Mouse (Mus musculus): ENCODE results near the gene Ptpdc1. TPM values are rescaled to one million over a fixed set of nuclear protein-coding genes. Genes with fewer than 3 reads are reported as not detected.

Ptpdc1 gene
- polyA plus RNA-seq, 1 experiment from 2014 or later: 17.2 TPM

- H3K27me3 ChIP-seq (ENCODE audit: control insufficient read depth, insufficient read depth, low read length): no peaks in the 10 kb centered on the region
- no peak overlapping the region for H3K4me3 ChIP-seq (ENCODE audit: low read depth, low read length)
- H3K9ac ChIP-seq (ENCODE audit: low read length): no peak overlapping the region
- H3K4me1 ChIP-seq (ENCODE audit: control insufficient read depth, insufficient read depth, low read length): no peaks in the 10 kb centered on the region
- H3K4me2 ChIP-seq: no peak overlapping the region
- ATAC-seq (ENCODE audit: low FRiP score): no peak
- no peak for DNase-seq (ENCODE audit: low spot score, missing footprints)
- H3K9me3 ChIP-seq (ENCODE audit: control insufficient read depth, low read length): no peaks in the 10 kb centered on the region
- WGBS: 85% methylated on average over 21 of the region's 21 CpGs
- no peak overlapping the region for H3K27ac ChIP-seq (ENCODE audit: low read depth, low read length)
- no peaks in the 10 kb centered on the region for H3K36me3 ChIP-seq (ENCODE audit: control insufficient read depth, insufficient read depth, low read length)
Measured at GRCm38 (mm10) chr13:48552181-48553090, 73.0 kb downstream of the Ptpdc1 start.

- Histone ChIP-seq H3K9me3 (ENCODE audit: control insufficient read depth, low read length) (no peaks in the 10 kb centered on the region), H3K4me3 (ENCODE audit: low read depth, low read length) (no peak overlapping the region), H3K27me3 (ENCODE audit: control insufficient read depth, insufficient read depth, low read length) (no peaks in the 10 kb centered on the region), H3K4me1 (ENCODE audit: control insufficient read depth, insufficient read depth, low read length) (0 out of 2 replicates have a peak, but pooled peaks cover 2% of the 10 kb centered on the region), H3K36me3 (ENCODE audit: control insufficient read depth, insufficient read depth, low read length) (no peaks in the 10 kb centered on the region), H3K4me2 (no peak overlapping the region), H3K9ac (ENCODE audit: low read length) (no peak overlapping the region), H3K27ac (ENCODE audit: low read depth, low read length) (no peak overlapping the region)
- ATAC-seq (ENCODE audit: low FRiP score) (no peak), DNase-seq (ENCODE audit: low spot score, missing footprints) (no peak)
- 91% methylated on average over 5 of the region's 5 CpGs for WGBS
Measured at GRCm38 (mm10) chr13:48548296-48548695, 77.2 kb downstream of the Ptpdc1 start.

- Histone ChIP-seq H3K36me3 (ENCODE audit: control insufficient read depth, insufficient read depth, low read length) (no peaks in the 10 kb centered on the region), H3K4me2 (no peak overlapping the region), H3K9me3 (ENCODE audit: control insufficient read depth, low read length) (no peaks in the 10 kb centered on the region), H3K27ac (ENCODE audit: low read depth, low read length) (no peak overlapping the region), H3K9ac (ENCODE audit: low read length) (no peak overlapping the region), H3K27me3 (ENCODE audit: control insufficient read depth, insufficient read depth, low read length) (no peaks in the 10 kb centered on the region), H3K4me1 (ENCODE audit: control insufficient read depth, insufficient read depth, low read length) (0 out of 2 replicates have a peak, but pooled peaks cover 2% of the 10 kb centered on the region), H3K4me3 (ENCODE audit: low read depth, low read length) (no peak overlapping the region)
- WGBS: 92% methylated on average over 6 of the region's 6 CpGs
- DNase-seq (ENCODE audit: low spot score, missing footprints): no peak
- ATAC-seq (ENCODE audit: low FRiP score): no peak
Measured at GRCm38 (mm10) chr13:48547623-48548022, 77.8 kb downstream of the Ptpdc1 start.

DNA sequence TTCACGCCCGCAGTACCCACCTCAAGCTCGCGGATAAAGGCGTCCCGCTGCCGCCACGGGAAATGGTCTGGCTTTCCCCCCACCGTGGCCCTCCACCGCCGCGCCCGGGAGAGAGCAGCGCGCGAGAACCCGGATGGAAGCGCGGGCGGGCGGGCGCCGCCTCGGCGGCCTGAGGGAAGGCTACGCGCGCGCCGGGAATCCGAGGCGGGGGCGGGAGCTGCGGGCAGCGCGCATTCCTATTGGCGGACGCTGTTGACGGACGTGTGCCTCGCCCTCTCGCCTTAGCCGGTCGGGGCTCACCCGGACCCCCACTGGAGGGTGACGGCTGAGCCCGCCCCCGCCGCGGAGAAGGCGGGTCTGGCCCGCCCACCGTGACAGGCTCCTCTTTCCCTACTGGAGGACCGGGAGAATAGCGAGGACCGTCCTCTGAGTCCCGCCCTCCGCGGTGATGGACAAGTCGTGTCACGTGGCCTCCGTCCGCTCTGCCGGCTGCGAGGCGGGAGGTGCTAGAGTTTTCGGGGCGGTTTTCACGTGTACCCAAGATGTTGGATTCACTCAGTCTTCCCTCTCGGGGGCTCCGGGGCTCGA is 79.0 kb downstream of the Ptpdc1 start:
- H3K4me2 ChIP-seq: peak overlapping the region; percentile 43
- H3K4me1 ChIP-seq (ENCODE audit: control insufficient read depth, insufficient read depth, low read length): 0 out of 2 replicates have a peak, but pooled peaks cover 2% of the 10 kb centered on the region
- H3K4me3 ChIP-seq (ENCODE audit: low read depth, low read length): peak overlapping the region; percentile 94
- peak overlapping the region; percentile 99 for H3K9ac ChIP-seq (ENCODE audit: low read length)
- under 1% methylated on average over 68 of the region's 72 CpGs for WGBS
- H3K27me3 ChIP-seq (ENCODE audit: control insufficient read depth, insufficient read depth, low read length): no peaks in the 10 kb centered on the region
- ATAC-seq (ENCODE audit: low FRiP score) (peak; percentile 98), DNase-seq (ENCODE audit: low spot score, missing footprints) (peak; percentile 100)
- no peaks in the 10 kb centered on the region for H3K36me3 ChIP-seq (ENCODE audit: control insufficient read depth, insufficient read depth, low read length)
- no peaks in the 10 kb centered on the region for H3K9me3 ChIP-seq (ENCODE audit: control insufficient read depth, low read length)
- H3K27ac ChIP-seq (ENCODE audit: low read depth, low read length): peak overlapping the region; percentile 99

- Histone ChIP-seq H3K9me3 (ENCODE audit: control insufficient read depth, low read length) (no peaks in the 10 kb centered on the region), H3K4me1 (ENCODE audit: control insufficient read depth, insufficient read depth, low read length) (0 out of 2 replicates have a peak, but pooled peaks cover 4% of the 10 kb centered on the region), H3K36me3 (ENCODE audit: control insufficient read depth, insufficient read depth, low read length) (no peaks in the 10 kb centered on the region), H3K4me3 (ENCODE audit: low read depth, low read length) (peak overlapping the region; percentile 94), H3K27ac (ENCODE audit: low read depth, low read length) (peak overlapping the region; percentile 99), H3K4me2 (peak overlapping the region; percentile 64), H3K9ac (ENCODE audit: low read length) (peak overlapping the region; percentile 99), H3K27me3 (ENCODE audit: control insufficient read depth, insufficient read depth, low read length) (no peaks in the 10 kb centered on the region)
- DNase-seq (ENCODE audit: low spot score, missing footprints) (peak; percentile 100), ATAC-seq (ENCODE audit: low FRiP score) (peak; percentile 86)
- WGBS: under 1% methylated on average over 53 of the region's 72 CpGs
Measured at GRCm38 (mm10) chr13:48545476-48546281, 79.8 kb downstream of the Ptpdc1 start.

DNA sequence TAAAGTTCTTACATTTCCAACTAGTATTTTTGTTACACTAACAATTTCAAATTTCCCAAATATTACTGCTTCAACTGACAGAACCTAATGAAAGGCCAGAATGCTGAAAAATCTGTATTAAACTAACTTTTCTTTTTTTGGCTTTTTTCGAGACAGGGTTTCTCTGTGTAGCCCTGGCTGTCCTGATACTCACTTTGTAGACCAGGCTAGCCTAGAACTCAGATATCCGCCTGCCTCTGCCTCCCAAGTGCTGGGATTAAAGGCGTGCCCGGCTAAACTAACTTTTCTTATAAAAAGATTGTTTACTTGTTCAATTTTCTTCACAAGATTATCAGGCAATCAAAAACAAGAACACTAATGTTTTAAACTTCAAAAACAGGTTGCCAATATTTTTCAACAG is 80.6 kb downstream of the Ptpdc1 start:
- H3K36me3 ChIP-seq (ENCODE audit: control insufficient read depth, insufficient read depth, low read length): no peaks in the 10 kb centered on the region
- ATAC-seq (ENCODE audit: low FRiP score) (no peak), DNase-seq (ENCODE audit: low spot score, missing footprints) (no peak)
- H3K9me3 ChIP-seq (ENCODE audit: control insufficient read depth, low read length): no peaks in the 10 kb centered on the region
- WGBS: 50% methylated on average over 4 of the region's 4 CpGs
- H3K27ac ChIP-seq (ENCODE audit: low read depth, low read length): no peak overlapping the region
- H3K4me3 ChIP-seq (ENCODE audit: low read depth, low read length): peak overlapping the region; percentile 94
- H3K27me3 ChIP-seq (ENCODE audit: control insufficient read depth, insufficient read depth, low read length): no peaks in the 10 kb centered on the region
- 0 out of 2 replicates have a peak, but pooled peaks cover 4% of the 10 kb centered on the region for H3K4me1 ChIP-seq (ENCODE audit: control insufficient read depth, insufficient read depth, low read length)
- H3K4me2 ChIP-seq: peak overlapping the region; percentile 64
- H3K9ac ChIP-seq (ENCODE audit: low read length): peak overlapping the region; percentile 82

DNA sequence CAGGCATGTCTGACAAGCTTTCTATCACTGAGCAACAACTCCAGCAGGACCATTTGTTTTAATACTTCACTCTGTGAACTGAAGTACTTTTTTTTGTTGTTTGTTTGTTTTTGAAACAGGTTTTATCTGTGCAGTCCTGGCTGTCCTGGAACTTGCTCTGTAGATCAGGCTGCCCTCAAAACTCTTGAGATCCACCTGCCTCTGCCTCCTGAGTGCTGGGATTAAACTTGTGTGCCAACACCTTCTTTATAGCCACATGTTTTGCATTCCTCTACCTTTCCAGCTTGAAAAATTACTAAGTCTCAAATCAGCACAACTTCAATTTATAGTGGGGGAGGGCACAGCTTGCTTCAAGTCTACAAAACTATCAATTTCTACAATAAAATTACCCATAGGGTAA is 81.1 kb downstream of the Ptpdc1 start:
- Histone ChIP-seq H3K9me3 (ENCODE audit: control insufficient read depth, low read length) (no peaks in the 10 kb centered on the region), H3K4me2 (peak overlapping the region; percentile 64; the same call in 1 of the 2 replicates), H3K4me3 (ENCODE audit: low read depth, low read length) (no peak overlapping the region), H3K9ac (ENCODE audit: low read length) (no peak overlapping the region), H3K36me3 (ENCODE audit: control insufficient read depth, insufficient read depth, low read length) (no peaks in the 10 kb centered on the region), H3K27ac (ENCODE audit: low read depth, low read length) (no peak overlapping the region), H3K4me1 (ENCODE audit: control insufficient read depth, insufficient read depth, low read length) (0 out of 2 replicates have a peak, but pooled peaks cover 4% of the 10 kb centered on the region), H3K27me3 (ENCODE audit: control insufficient read depth, insufficient read depth, low read length) (no peaks in the 10 kb centered on the region)
- no peak for ATAC-seq (ENCODE audit: low FRiP score)
- DNase-seq (ENCODE audit: low spot score, missing footprints): no peak

GRCm38 (mm10) chr13:48540488-48540887 is 85.0 kb downstream of the Ptpdc1 start:
- no peaks in the 10 kb centered on the region for H3K9me3 ChIP-seq (ENCODE audit: control insufficient read depth, low read length)
- H3K27ac ChIP-seq (ENCODE audit: low read depth, low read length): no peak overlapping the region
- no peak overlapping the region for H3K4me3 ChIP-seq (ENCODE audit: low read depth, low read length)
- no peak overlapping the region for H3K9ac ChIP-seq (ENCODE audit: low read length)
- ATAC-seq (ENCODE audit: low FRiP score) (no peak), DNase-seq (ENCODE audit: low spot score, missing footprints) (no peak)
- WGBS: 85% methylated on average over 1 of the region's 1 CpGs
- peaks cover 2% of the 10 kb centered on the region; the same call in 1 of the 2 replicates for H3K36me3 ChIP-seq (ENCODE audit: control insufficient read depth, insufficient read depth, low read length)
- H3K4me2 ChIP-seq: no peak overlapping the region
- no peaks in the 10 kb centered on the region for H3K27me3 ChIP-seq (ENCODE audit: control insufficient read depth, insufficient read depth, low read length)
- H3K4me1 ChIP-seq (ENCODE audit: control insufficient read depth, insufficient read depth, low read length): 0 out of 2 replicates have a peak, but pooled peaks cover 4% of the 10 kb centered on the region

All from midbrain, embryonic 11.5 days (tissue).